Mouse (Mus musculus): ENCODE measurements around the gene Gm6268.

Gene Gm6268

GRCm38 (mm10) chrX:36400980-36401379, at the start of gene Gm6268:
TSS of gene Gm6268 (plus strand) at chrX:36401280.
- DNase-seq (ENCODE audit: low spot score in 2 of 2), result no peak

GRCm38 (mm10) chrX:36352446-36352845, 48.6 kb upstream of the Gm6268 start:
- DNase-seq (ENCODE audit: low spot score in 2 of 2), result no peak

- DNase-seq (ENCODE audit: low spot score in 2 of 2), result no peak
These were observed 15.7 kb upstream of the Gm6268 start for GRCm38 (mm10) chrX:36385340-36385739.

- no peak for DNase-seq (ENCODE audit: low spot score in 2 of 2)
These were observed 11.1 kb upstream of the Gm6268 start for GRCm38 (mm10) chrX:36389971-36390370.

GRCm38 (mm10) chrX:36390503-36390902, 10.6 kb upstream of the Gm6268 start:
- no peak for DNase-seq (ENCODE audit: low spot score in 2 of 2)

- DNase-seq (ENCODE audit: low spot score in 2 of 2), result no peak
These were observed 8.4 kb upstream of the Gm6268 start for GRCm38 (mm10) chrX:36392672-36393071.

- DNase-seq (ENCODE audit: low spot score in 2 of 2), result no peak
These were observed 7.8 kb upstream of the Gm6268 start for GRCm38 (mm10) chrX:36393279-36393678.

- peak in 1 of 2 experiments; percentile 27 for DNase-seq (ENCODE audit: low spot score in 2 of 2)
These were observed 1.2 kb downstream of the Gm6268 start for GRCm38 (mm10) chrX:36402316-36402715.

- DNase-seq (ENCODE audit: low spot score in 2 of 2), result no peak
These were observed 18.1 kb downstream of the Gm6268 start for GRCm38 (mm10) chrX:36419153-36419552.

- peak in 1 of 2 experiments; percentile 6 for DNase-seq (ENCODE audit: low spot score in 2 of 2)
These were observed 33.9 kb downstream of the Gm6268 start for GRCm38 (mm10) chrX:36434993-36435392.

- DNase-seq (ENCODE audit: low spot score in 2 of 2), result no peak
These were observed 36.9 kb downstream of the Gm6268 start for GRCm38 (mm10) chrX:36437932-36438331.
